Mouse (Mus musculus) olfactory bulb, adult 2 months (tissue): ENCODE data around the gene Ifnlr1. TPM values are rescaled to one million over a fixed set of nuclear protein-coding genes. Genes with fewer than 3 reads are reported as not detected.
"Not testable (repeated sequence)": the region's sequence is repeated elsewhere in the genome, so short reads cannot be mapped to it uniquely, and the experiment has no call there.

Experiments
- H3K27ac ChIP-seq: fragments of 200-500 bp; 2 replicates; pipeline ENCODE4 v1.5.1; 2012; ENCODE audit warnings: low read depth, low read length; ENCODE audit not compliant: insufficient read depth
- H3K4me1 ChIP-seq: fragments of 200-500 bp; 2 replicates; pipeline ENCODE4 v1.6.1; 2012; ENCODE audit warnings: low read length; ENCODE audit not compliant: control insufficient read depth, insufficient read depth
- H3K4me3 ChIP-seq: fragments of 200-500 bp; 2 replicates; pipeline ENCODE4 v1.5.1; 2012; ENCODE audit warnings: mild to moderate bottlenecking, low read depth, low read length, moderate library complexity; ENCODE audit not compliant: insufficient read depth
- CTCF ChIP-seq: fragments of 200-500 bp; IDR thresholded peaks from 2 replicates; pipeline ENCODE4 v1.5.1; 2012; ENCODE audit warnings: low read depth, mild to moderate bottlenecking, low read length, moderate library complexity; ENCODE audit not compliant: insufficient read depth
- POLR2A ChIP-seq: fragments of 200-500 bp; IDR thresholded peaks from 2 replicates; pipeline ENCODE4 v1.6.1; 2012; ENCODE audit warnings: mild to moderate bottlenecking, low read depth, low read length, moderate library complexity; ENCODE audit not compliant: insufficient read depth
- WGBS: fragments of 180-500 bp; shearing (Covaris S2); methylation state at CpG from one replicate; pipeline ENCODE4 v1.1.7; 2018; 5-methylcytosine and 5-hydroxymethylcytosine counted together
- polyA plus RNA-seq: library from polyadenylated mRNA; stranded (reverse); fragments of >200 nt; gene quantifications from 2 replicates; pipeline ENCODE4 v1.2.4, GENCODE M21; 2012; ENCODE audit warnings: low replicate concordance; ENCODE audit not compliant: missing spikeins, insufficient read depth, insufficient read length

Ifnlr1 gene
- not detected in 2 replicates for polyA plus RNA-seq

- Histone ChIP-seq H3K27ac (no peak within 1 kb of the TSS), H3K4me1 (peaks cover 6% of the 10 kb centered on the region), H3K4me3 (peak within 1 kb of the TSS; percentile 47)
- no peak for TF ChIP-seq CTCF
- no peak for TF ChIP-seq POLR2A
- 3% methylated on average over 41 of the region's 41 CpGs for WGBS
Measured at GRCm38 (mm10) chr4:135685906-135686567, at the start of gene Ifnlr1. Gene Ifnlr1, plus strand, starts transcription at chr4:135686287.

DNA sequence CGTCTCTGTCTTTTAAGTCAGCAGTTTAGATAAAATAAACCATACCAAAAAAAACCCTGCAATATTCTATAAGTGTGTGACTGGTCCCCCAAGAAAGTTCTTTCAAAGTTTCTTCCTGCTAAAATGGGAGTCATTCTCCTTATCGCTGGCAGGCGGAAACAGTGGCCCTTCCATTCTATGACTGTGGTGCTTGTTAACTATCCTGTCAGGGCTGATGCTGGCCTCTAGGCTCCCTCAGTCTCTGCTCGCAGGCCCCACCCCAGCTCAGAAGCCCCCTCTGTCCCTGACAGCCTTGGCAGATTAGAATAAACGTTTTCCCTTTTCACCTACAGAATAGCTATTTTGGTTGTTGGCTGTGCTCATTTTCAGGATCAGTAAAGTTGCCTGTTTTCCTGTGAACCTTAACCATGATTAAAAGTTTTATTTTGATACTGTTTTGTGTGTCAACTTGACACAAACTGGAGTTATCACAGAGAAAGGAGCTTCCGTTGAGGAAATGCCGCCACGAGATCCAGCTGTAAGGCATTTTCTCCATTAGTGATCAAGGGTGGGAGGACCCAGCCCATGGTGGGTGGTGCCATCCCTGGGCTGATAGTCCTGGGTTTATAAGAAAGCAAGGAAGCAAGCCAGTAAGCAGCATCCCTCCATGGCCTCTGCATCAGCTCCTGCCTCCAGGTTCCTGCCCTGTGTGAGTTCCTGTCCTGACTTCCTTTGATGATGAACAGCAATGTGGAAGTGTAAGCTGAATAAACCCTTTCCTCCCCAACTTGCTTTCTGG is 44.6 kb upstream of the Ifnlr1 start:
- WGBS = 77% methylated on average over 8 of the region's 8 CpGs
- H3K4me1 ChIP-seq, H3K27ac ChIP-seq: not testable (repeated sequence)

DNA sequence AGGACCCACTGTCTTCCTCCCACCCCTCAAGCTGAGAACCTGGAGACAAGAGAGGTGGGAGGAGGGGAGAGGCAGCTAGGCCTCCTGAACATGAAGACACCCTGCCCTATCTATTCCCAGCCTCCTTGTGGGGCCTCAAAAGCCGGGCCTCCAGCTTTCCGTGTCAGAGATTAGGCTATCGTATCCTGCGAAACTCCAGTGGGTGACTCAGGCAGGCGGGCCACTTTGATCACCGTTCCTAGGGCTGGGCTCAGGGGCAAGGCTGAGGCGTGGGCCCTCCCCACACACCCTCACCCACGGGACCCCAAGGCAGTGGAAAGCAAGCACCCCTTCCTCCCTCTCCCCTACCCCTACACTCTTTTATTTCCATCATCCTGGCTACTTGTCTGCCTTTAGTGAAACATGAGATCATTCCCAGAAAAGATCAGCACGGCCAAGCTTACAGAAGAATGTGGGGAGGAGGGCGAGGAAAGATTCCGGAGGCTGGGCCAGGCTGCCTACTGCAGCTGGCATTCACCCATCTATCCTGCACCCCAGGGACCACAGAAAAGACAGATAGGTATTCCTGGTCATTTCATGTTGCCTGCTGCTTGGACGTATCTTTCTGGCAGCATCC is 41.0 kb upstream of the Ifnlr1 start:
- TF ChIP-seq POLR2A (no peak), CTCF (no peak)
- no peak overlapping the region for H3K4me3 ChIP-seq
- no peaks in the 10 kb centered on the region; the same call in 1 of the 2 replicates for H3K4me1 ChIP-seq
- no peak overlapping the region for H3K27ac ChIP-seq
- WGBS = 54% methylated on average over 12 of the region's 12 CpGs

More for the DNA sequence above, 44.6 kb upstream of the Ifnlr1 start:
- not testable (repeated sequence) for H3K4me3 ChIP-seq

- H3K27ac ChIP-seq = no peak overlapping the region
- H3K4me3 ChIP-seq = no peak overlapping the region
- TF ChIP-seq CTCF (no peak), POLR2A (no peak)
- H3K4me1 ChIP-seq = peaks cover 14% of the 10 kb centered on the region
- 63% methylated on average over 11 of the region's 11 CpGs for WGBS
Measured at GRCm38 (mm10) chr4:135652966-135653607, 33.0 kb upstream of the Ifnlr1 start.

DNA sequence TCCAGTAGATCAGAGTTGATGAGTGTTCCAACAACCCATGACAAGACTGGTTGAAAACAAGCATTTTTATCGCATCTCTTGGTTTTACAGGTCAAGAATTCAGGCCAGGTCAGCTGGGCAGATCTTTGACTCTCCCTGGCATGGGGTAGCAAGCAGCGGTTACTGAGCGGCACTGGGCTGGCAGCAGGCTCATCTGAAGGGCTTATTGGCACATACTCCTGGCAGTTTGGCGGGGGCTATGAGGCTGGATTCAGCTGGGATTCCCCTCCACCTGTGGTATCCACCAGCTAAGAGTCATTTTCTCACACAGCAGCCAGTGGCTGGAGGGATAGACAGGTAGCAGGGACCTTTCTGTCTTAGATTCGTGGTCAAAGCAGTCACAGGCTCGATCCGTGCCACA is 32.1 kb upstream of the Ifnlr1 start:
- Histone ChIP-seq H3K4me3 (no peak overlapping the region), H3K4me1 (peaks cover 14% of the 10 kb centered on the region), H3K27ac (no peak overlapping the region)
- TF ChIP-seq CTCF (no peak), POLR2A (no peak)
- WGBS = 94% methylated on average over 7 of the region's 7 CpGs

GRCm38 (mm10) chr4:135655499-135655898 is 30.6 kb upstream of the Ifnlr1 start:
- Histone ChIP-seq H3K4me1 (peaks cover 14% of the 10 kb centered on the region), H3K27ac (no peak overlapping the region), H3K4me3 (no peak overlapping the region)
- 54% methylated on average over 7 of the region's 7 CpGs for WGBS
- TF ChIP-seq POLR2A = no peak
- TF ChIP-seq CTCF = no peak

DNA sequence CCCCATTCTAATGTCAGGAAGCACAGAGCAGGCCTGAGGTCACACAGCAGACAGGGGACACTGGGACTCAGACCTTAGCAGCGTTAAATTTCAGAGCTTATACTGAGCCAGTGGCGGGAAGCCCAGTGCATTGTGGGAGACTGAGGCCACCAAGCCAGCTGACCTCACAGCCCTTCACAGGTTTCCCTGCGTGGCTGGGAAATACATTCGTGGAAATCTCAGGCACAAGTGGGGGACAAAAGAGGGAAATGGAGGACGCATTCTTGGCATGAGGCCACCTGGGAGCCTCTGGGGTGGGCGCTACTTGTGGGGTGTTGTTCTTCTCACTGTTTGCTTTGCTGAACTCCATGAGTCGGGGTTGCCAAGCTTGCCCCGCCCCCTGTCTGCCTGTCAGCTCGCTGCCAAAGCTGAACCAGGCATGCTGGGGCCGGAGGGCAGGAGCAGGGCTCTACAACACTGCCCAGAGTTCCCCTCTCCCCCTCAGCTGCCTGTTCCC is 29.9 kb upstream of the Ifnlr1 start:
- 32% methylated on average over 10 of the region's 10 CpGs for WGBS
- no peak for TF ChIP-seq POLR2A
- no peak for TF ChIP-seq CTCF
- Histone ChIP-seq H3K4me1 (peaks cover 14% of the 10 kb centered on the region), H3K4me3 (no peak overlapping the region), H3K27ac (no peak overlapping the region)

GRCm38 (mm10) chr4:135658484-135658883 is 27.6 kb upstream of the Ifnlr1 start:
- TF ChIP-seq CTCF (no peak), POLR2A (no peak)
- Histone ChIP-seq H3K27ac (no peak overlapping the region), H3K4me1 (peaks cover 14% of the 10 kb centered on the region), H3K4me3 (no peak overlapping the region)
- WGBS = 49% methylated on average over 5 of the region's 5 CpGs

- TF ChIP-seq CTCF = no peak
- no peak for TF ChIP-seq POLR2A
- H3K27ac ChIP-seq = no peak overlapping the region
- WGBS = 85% methylated on average over 12 of the region's 12 CpGs
- H3K4me3 ChIP-seq = no peak overlapping the region
- H3K4me1 ChIP-seq = peaks cover 14% of the 10 kb centered on the region
Measured at GRCm38 (mm10) chr4:135658899-135659298, 27.2 kb upstream of the Ifnlr1 start.
